Comparison of ENCODE assay signal across 8 mouse cellular contexts in the genomic region with DNA sequence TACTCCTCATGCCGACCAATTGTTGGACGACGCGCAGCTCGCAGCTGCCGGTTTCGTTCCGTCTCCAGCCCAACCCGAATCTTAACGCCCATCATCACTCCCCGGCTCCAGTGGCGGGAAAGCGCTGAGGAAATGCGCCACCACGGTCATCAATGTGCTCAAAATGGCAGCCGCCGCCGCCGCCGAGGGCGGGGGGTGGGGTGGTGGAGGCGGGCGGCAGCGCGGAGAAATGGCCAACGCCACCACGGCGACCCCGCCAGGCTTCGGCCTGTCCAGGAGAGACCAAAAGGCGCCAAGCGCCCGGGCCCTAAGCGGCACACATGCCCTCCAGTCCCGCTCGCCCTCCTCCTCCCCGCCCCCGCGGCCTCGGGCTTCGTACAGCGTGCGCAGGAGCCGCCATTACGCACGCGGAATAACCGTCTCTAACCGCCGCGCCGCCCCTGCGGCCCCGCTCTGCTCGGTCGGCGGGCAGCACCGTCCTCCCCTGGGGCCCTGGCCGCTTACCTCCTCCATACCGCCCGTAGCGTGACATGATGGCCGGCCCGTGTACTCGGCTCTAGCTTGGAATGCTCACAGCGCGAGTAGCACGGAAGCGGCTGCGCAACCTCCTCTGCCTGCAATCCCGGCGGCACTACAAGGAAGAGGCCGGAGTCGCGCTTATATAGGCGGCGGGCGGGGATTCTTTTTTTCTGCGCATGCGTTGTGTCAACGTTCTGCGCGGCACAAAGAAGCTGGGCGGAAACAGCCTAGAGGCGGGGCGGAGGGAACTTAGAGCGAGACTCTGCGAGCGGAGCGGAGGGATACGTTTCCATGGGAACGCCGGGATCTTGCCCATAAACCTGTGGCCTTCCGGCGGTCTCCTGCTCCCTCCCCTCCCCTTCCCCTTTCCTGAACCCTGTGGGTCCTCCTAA. TPM values are rescaled to one million over a fixed set of nuclear protein-coding genes. Genes with fewer than 3 reads are reported as not detected.
DNase-seq lines count a peak whose midpoint lies in the region; ATAC-seq and TF ChIP-seq lines count a peak whose summit lies in the region.

TSS of gene Srsf7 (minus strand) at position 637 of the 911 bp plus-strand sequence.
TSS of gene Ttc39d (plus strand) at position 790 of the 911 bp plus-strand sequence.

- peak within 1 kb of the TSS; percentile 97 for H3K4me3 ChIP-seq in bone marrow, adult 2 months (replicated peaks; ENCODE audit: control insufficient read depth, low read depth, low read length)
- peak within 1 kb of the TSS; percentile 96 for H3K4me3 ChIP-seq in embryonic facial prominence, embryonic 15.5 days (replicated peaks)
- peak within 1 kb of the TSS; percentile 89 for H3K4me3 ChIP-seq in limb, embryonic 14.5 days (replicated peaks; ENCODE audit: low read length)
- peak within 1 kb of the TSS; percentile 94 for H3K4me3 ChIP-seq in midbrain, postnatal 0 days (ENCODE audit: low read depth, low read length)

- no peaks in the 10 kb centered on the region; the same call in 1 of the 2 replicates for H3K4me1 ChIP-seq in bone marrow, adult 2 months (ENCODE audit: control insufficient read depth, insufficient read depth, low read length)
- peaks cover 14% of the 10 kb centered on the region for H3K4me1 ChIP-seq in embryonic facial prominence, embryonic 15.5 days
- peaks cover 12% of the 10 kb centered on the region for H3K4me1 ChIP-seq in limb, embryonic 14.5 days (ENCODE audit: control insufficient read depth, insufficient read depth, low read length)
- no peaks in the 10 kb centered on the region for H3K4me1 ChIP-seq in midbrain, postnatal 0 days (ENCODE audit: insufficient read depth, low read length)

- H3K27me3 ChIP-seq in embryonic facial prominence, embryonic 15.5 days = no peaks in the 10 kb centered on the region
- no peaks in the 10 kb centered on the region for H3K27me3 ChIP-seq in limb, embryonic 14.5 days (ENCODE audit: control insufficient read depth, insufficient read depth, low read length)
- H3K27me3 ChIP-seq in midbrain, postnatal 0 days (ENCODE audit: insufficient read depth, low read length) = no peaks in the 10 kb centered on the region

- TF ChIP-seq CTCF in bone marrow, adult 2 months (IDR thresholded peaks at IDR 0.05; ENCODE audit: control insufficient read depth, insufficient read depth, low read length) = 0 out of 2 replicates have a peak, but pooled peaks have one; percentile 3
- peak; percentile 24; the same call in 1 of the 2 replicates for TF ChIP-seq CTCF in midbrain, postnatal 0 days (IDR thresholded peaks at IDR 0.05)

- peak within 1 kb of the TSS; percentile 72 for H3K4me2 ChIP-seq in embryonic facial prominence, embryonic 15.5 days (replicated peaks)
- H3K4me2 ChIP-seq in limb, embryonic 14.5 days (replicated peaks; ENCODE audit: low read depth, low read length, severe bottlenecking) = peak within 1 kb of the TSS; percentile 62
- H3K4me2 ChIP-seq in midbrain, postnatal 0 days (ENCODE audit: low read depth, low read length, poor library complexity, severe bottlenecking) = peak within 1 kb of the TSS; percentile 71

- peak within 1 kb of the TSS; percentile 97 for H3K27ac ChIP-seq in bone marrow, adult 2 months (ENCODE audit: control insufficient read depth, insufficient read depth, low read depth, low read length, poor library complexity)
- peak within 1 kb of the TSS; percentile 99 for H3K27ac ChIP-seq in embryonic facial prominence, embryonic 15.5 days (replicated peaks)
- peak within 1 kb of the TSS; percentile 99 for H3K27ac ChIP-seq in limb, embryonic 14.5 days (replicated peaks; ENCODE audit: low read depth, low read length)
- peak within 1 kb of the TSS; percentile 100 for H3K27ac ChIP-seq in midbrain, postnatal 0 days (ENCODE audit: low read depth, low read length)

- H3K9ac ChIP-seq in embryonic facial prominence, embryonic 15.5 days = peak within 1 kb of the TSS; percentile 98
- H3K9ac ChIP-seq in limb, embryonic 14.5 days (ENCODE audit: low read depth, low read length, severe bottlenecking) = peak within 1 kb of the TSS; percentile 99
- H3K9ac ChIP-seq in midbrain, postnatal 0 days (replicated peaks; ENCODE audit: low read length, poor library complexity, severe bottlenecking) = peak within 1 kb of the TSS; percentile 100

- peak; percentile 92 for ATAC-seq in embryonic facial prominence, embryonic 15.5 days (ENCODE audit: insufficient number of reproducible peaks, low FRiP score, low TSS enrichment, low read depth)
- ATAC-seq in limb, embryonic 14.5 days (ENCODE audit: low FRiP score, low read depth) = peak; percentile 96
- ATAC-seq in midbrain, postnatal 0 days (ENCODE audit: low FRiP score) = peak; percentile 91

- H3K36me3 ChIP-seq in embryonic facial prominence, embryonic 15.5 days = peaks cover 22% of the 10 kb centered on the region
- peaks cover 33% of the 10 kb centered on the region for H3K36me3 ChIP-seq in limb, embryonic 14.5 days (ENCODE audit: control insufficient read depth, insufficient read depth, low read length)
- peaks cover 11% of the 10 kb centered on the region; the same call in 1 of the 2 replicates for H3K36me3 ChIP-seq in midbrain, postnatal 0 days (ENCODE audit: insufficient read depth, low read length)

- peak; percentile 100 for TF ChIP-seq POLR2A in bone marrow, adult 2 months (IDR thresholded peaks at IDR 0.05; ENCODE audit: borderline replicate concordance, control insufficient read depth, low read depth, low read length)
- TF ChIP-seq POLR2A in limb, embryonic 14.5 days (IDR thresholded peaks at IDR 0.05; ENCODE audit: borderline replicate concordance, extremely low read depth, insufficient read depth, insufficient read length) = peak; percentile 100

- DNase-seq in 416B (ENCODE audit: low read depth) = peak; percentile 95
- peak; percentile 98 for DNase-seq in heart, adult 8-10 months (ENCODE audit: low spot score)
- peak; percentile 98 for DNase-seq in kidney, adult 9 months
- DNase-seq in limb, embryonic 14.5 days (ENCODE audit: low spot score) = peak; percentile 99
- peak; percentile 100 for DNase-seq in midbrain, postnatal 0 days (ENCODE audit: low spot score)
- peak; percentile 96 to 98 for DNase-seq in spleen, postnatal 14 days (ENCODE audit: low spot score in 2 of 2)

- under 1% methylated on average over 85 of the region's 95 CpGs for WGBS in bone marrow, adult 2 months
- under 1% methylated on average over 94 of the region's 95 CpGs for WGBS in embryonic facial prominence, embryonic 15.5 days
- WGBS in limb, embryonic 14.5 days = under 1% methylated on average over 79 of the region's 95 CpGs
- WGBS in midbrain, postnatal 0 days = under 1% methylated on average over 78 of the region's 95 CpGs

- no peaks in the 10 kb centered on the region for H3K9me3 ChIP-seq in embryonic facial prominence, embryonic 15.5 days (replicated peaks)
- no peaks in the 10 kb centered on the region for H3K9me3 ChIP-seq in limb, embryonic 14.5 days (ENCODE audit: control insufficient read depth, low read length)
- no peaks in the 10 kb centered on the region for H3K9me3 ChIP-seq in midbrain, postnatal 0 days (ENCODE audit: low read length)

RNA-seq across cellular contexts. Expression of gene Srsf7, which starts in this region (rescaled TPM):
- polyA plus RNA-seq in bone marrow, adult 2 months (2011; ENCODE audit: insufficient read depth, insufficient read length, low replicate concordance, missing spikeins) = 166 and 167 TPM in 2 replicates
- 476 and 487 TPM in 2 replicates for polyA plus RNA-seq in embryonic facial prominence, embryonic 15.5 days (2015; fragmentation: Nextera tagmentation; extraction: Ambion mirVana)
- 10 to 100 TPM; 39.2 to 44.4 (median 41.9) TPM for total RNA-seq in heart, adult 8-10 months (2022)
- polyA plus RNA-seq in limb, embryonic 14.5 days (2012; rRNA removed) = 363 and 429 TPM in 2 replicates
- 577 and 588 TPM in 2 replicates for polyA plus RNA-seq in limb, embryonic 14.5 days (2014; fragmentation: Nextera tagmentation; extraction: Ambion mirVana)
- 150 and 173 TPM in 2 replicates for total RNA-seq in midbrain, postnatal 0 days (2014; rRNA removed)
- polyA plus RNA-seq in midbrain, postnatal 0 days (2015; fragmentation: Nextera tagmentation; extraction: Ambion mirVana) = 199 and 224 TPM in 2 replicates

RNA-seq across cellular contexts. Expression of gene Ttc39d, which starts in this region (rescaled TPM):
- not detected in 2 replicates for polyA plus RNA-seq in bone marrow, adult 2 months (2011; ENCODE audit: insufficient read depth, insufficient read length, low replicate concordance, missing spikeins)
- polyA plus RNA-seq in embryonic facial prominence, embryonic 15.5 days (2015; fragmentation: Nextera tagmentation; extraction: Ambion mirVana) = 0.34 and 0.52 TPM in 2 replicates
- under 1 TPM in 1 of 4 experiments, not detected in 3; 0.11 TPM for total RNA-seq in heart, adult 8-10 months (2022)
- polyA plus RNA-seq in limb, embryonic 14.5 days (2012; rRNA removed) = 0.03 and 0.11 TPM in 2 replicates
- polyA plus RNA-seq in limb, embryonic 14.5 days (2014; fragmentation: Nextera tagmentation; extraction: Ambion mirVana) = not detected in 2 replicates
- 0.11 TPM in 1 of 2 replicates, not detected in the other for total RNA-seq in midbrain, postnatal 0 days (2014; rRNA removed)
- 0.06 and 0.12 TPM in 2 replicates for polyA plus RNA-seq in midbrain, postnatal 0 days (2015; fragmentation: Nextera tagmentation; extraction: Ambion mirVana)

Comparison
In these comparisons a context has a peak if more than half of its experiments do, and no peak if none do; other contexts are left out.
1. Peak in every context shown above with its lines: DNase-seq, ATAC-seq, H3K4me3 ChIP-seq and H3K27ac ChIP-seq.